8 mouse cellular contexts compared by ENCODE assay signal in the genomic region with DNA sequence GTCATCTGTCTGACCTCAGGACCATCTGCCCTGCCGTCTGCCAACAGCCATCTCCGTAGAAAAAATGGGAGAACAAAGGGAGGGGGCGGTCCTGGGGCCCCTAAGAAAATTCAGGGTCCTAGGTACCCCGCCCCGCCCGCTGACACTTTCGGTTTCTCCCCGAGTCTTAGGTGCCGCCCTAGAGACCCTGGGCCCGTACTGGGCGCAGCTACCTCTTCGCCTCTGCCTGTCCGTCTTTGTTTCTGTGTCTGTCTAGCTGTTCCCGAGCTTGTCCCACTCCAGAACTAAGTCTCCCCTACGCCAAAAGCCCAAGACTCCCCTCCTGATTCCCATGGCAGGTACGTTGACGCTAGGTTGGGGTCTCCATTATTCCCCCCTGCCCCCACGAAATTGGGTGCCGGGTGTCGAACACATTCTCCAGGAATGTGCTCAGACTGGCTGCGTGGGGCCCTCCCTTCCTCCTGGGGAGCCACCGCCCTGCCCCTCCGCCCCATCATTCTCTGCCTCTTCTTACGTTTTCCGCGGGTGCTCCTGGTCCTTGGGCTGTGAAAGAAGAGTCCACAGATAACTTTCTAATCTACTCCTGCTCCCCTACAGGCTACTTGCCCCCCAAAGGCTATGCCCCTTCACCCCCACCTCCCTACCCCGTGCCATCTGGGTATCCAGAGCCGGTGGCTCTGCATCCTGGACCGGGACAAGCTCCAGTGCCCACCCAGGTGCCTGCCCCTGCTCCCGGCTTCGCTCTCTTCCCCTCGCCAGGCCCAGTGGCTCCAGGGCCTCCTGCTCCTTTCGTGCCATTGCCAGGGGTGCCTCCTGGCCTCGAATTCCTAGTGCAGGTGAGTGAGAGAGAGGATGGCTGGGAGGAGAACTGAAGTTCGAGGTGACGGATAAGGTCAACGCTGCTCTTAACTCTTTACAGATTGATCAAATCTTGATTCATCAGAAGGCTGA. TPM values are rescaled to one million over a fixed set of nuclear protein-coding genes. Genes with fewer than 3 reads are reported as not detected.
DNase-seq lines count a peak whose midpoint lies in the region; ATAC-seq lines count a peak whose summit lies in the region.

No protein-coding gene starts in this region.

- DNase-seq in thymus, postnatal 0 days (ENCODE audit: low spot score), result peak; percentile 83
- no peak for DNase-seq in thymus, postnatal 10 days (ENCODE audit: low spot score in 2 of 2)
- DNase-seq in embryo, embryonic 11 days, result peak; percentile 10
- DNase-seq in midbrain, embryonic 11.5 days (ENCODE audit: low spot score, missing footprints), result peak; percentile 89
- DNase-seq in layer of hippocampus, adult 9-10 months (ENCODE audit: low spot score), result no peak
- DNase-seq in right cerebral cortex, adult 2 months (ENCODE audit: low spot score in 2 of 2), result no peak

- H3K4me1 ChIP-seq in heart, embryonic 13.5 days, result peaks cover 38% of the 10 kb centered on the region
- H3K4me1 ChIP-seq in limb, embryonic 12.5 days (replicated peaks), result peaks cover 28% of the 10 kb centered on the region
- H3K4me1 ChIP-seq in midbrain, embryonic 11.5 days (ENCODE audit: control insufficient read depth, insufficient read depth, low read length), result peaks cover 16% of the 10 kb centered on the region; the same call in 1 of the 2 replicates

- peak overlapping the region; percentile 97 for H3K27ac ChIP-seq in heart, embryonic 13.5 days (replicated peaks)
- peak overlapping the region; percentile 97 for H3K27ac ChIP-seq in limb, embryonic 12.5 days
- peak overlapping the region; percentile 94 for H3K27ac ChIP-seq in midbrain, embryonic 11.5 days (ENCODE audit: low read depth, low read length)

- H3K27me3 ChIP-seq in heart, embryonic 13.5 days (replicated peaks), result no peaks in the 10 kb centered on the region
- H3K27me3 ChIP-seq in limb, embryonic 12.5 days, result no peaks in the 10 kb centered on the region
- no peaks in the 10 kb centered on the region for H3K27me3 ChIP-seq in midbrain, embryonic 11.5 days (ENCODE audit: control insufficient read depth, insufficient read depth, low read length)

- H3K4me3 ChIP-seq in heart, embryonic 13.5 days, result peak overlapping the region; percentile 88
- peak overlapping the region; percentile 72 for H3K4me3 ChIP-seq in limb, embryonic 12.5 days (replicated peaks)
- peak overlapping the region; percentile 57 for H3K4me3 ChIP-seq in midbrain, embryonic 11.5 days (ENCODE audit: low read depth, low read length)

- H3K9me3 ChIP-seq in heart, embryonic 13.5 days, result no peaks in the 10 kb centered on the region
- H3K9me3 ChIP-seq in limb, embryonic 12.5 days, result no peaks in the 10 kb centered on the region
- no peaks in the 10 kb centered on the region for H3K9me3 ChIP-seq in midbrain, embryonic 11.5 days (ENCODE audit: control insufficient read depth, low read length)

- H3K36me3 ChIP-seq in heart, embryonic 13.5 days, result peaks cover 45% of the 10 kb centered on the region
- H3K36me3 ChIP-seq in limb, embryonic 12.5 days, result peaks cover 44% of the 10 kb centered on the region
- H3K36me3 ChIP-seq in midbrain, embryonic 11.5 days (ENCODE audit: control insufficient read depth, insufficient read depth, low read length), result peaks cover 2% of the 10 kb centered on the region; the same call in 1 of the 2 replicates

- peak; percentile 34 for ATAC-seq in heart, embryonic 13.5 days (ENCODE audit: extremely low read depth, insufficient number of reproducible peaks, low FRiP score, low TSS enrichment)
- peak; percentile 45 for ATAC-seq in limb, embryonic 12.5 days (ENCODE audit: insufficient number of reproducible peaks, insufficient read depth, low FRiP score, low TSS enrichment, low read depth)
- ATAC-seq in midbrain, embryonic 11.5 days (ENCODE audit: low FRiP score), result peak; percentile 64

- peak overlapping the region; percentile 94 for H3K9ac ChIP-seq in heart, embryonic 13.5 days
- peak overlapping the region; percentile 81 for H3K9ac ChIP-seq in limb, embryonic 12.5 days (replicated peaks)
- peak overlapping the region; percentile 78 for H3K9ac ChIP-seq in midbrain, embryonic 11.5 days (ENCODE audit: low read length)

- WGBS in heart, embryonic 13.5 days, result 12% methylated on average over 37 of the region's 37 CpGs
- WGBS in limb, embryonic 12.5 days, result 10% methylated on average over 37 of the region's 37 CpGs
- 14% methylated on average over 37 of the region's 37 CpGs for WGBS in midbrain, embryonic 11.5 days

- peak overlapping the region; percentile 89 for H3K4me2 ChIP-seq in heart, embryonic 13.5 days
- peak overlapping the region; percentile 90 for H3K4me2 ChIP-seq in limb, embryonic 12.5 days
- H3K4me2 ChIP-seq in midbrain, embryonic 11.5 days, result peak overlapping the region; percentile 71

RNA-seq across cellular contexts. Expression of a gene that starts 0.8 kb away (rescaled TPM):
- 68.4 and 70.4 TPM in 2 replicates for polyA plus RNA-seq in thymus, postnatal 0 days (2015; fragmentation: Nextera tagmentation; extraction: Ambion mirVana)
- 75.4 and 76.2 TPM in 2 replicates for polyA plus RNA-seq in heart, embryonic 13.5 days (2015; fragmentation: Nextera tagmentation; extraction: Ambion mirVana)
- polyA plus RNA-seq in limb, embryonic 12.5 days (2016; fragmentation: Nextera tagmentation; extraction: Ambion mirVana), result 111 and 120 TPM in 2 replicates
- 61.7 and 65.3 TPM in 2 replicates for polyA plus RNA-seq in midbrain, embryonic 11.5 days (2014; fragmentation: Nextera tagmentation; extraction: Ambion mirVana)

RNA-seq across cellular contexts. Expression of a gene that starts 8.7 kb away (rescaled TPM):
- polyA plus RNA-seq in thymus, postnatal 0 days (2015; fragmentation: Nextera tagmentation; extraction: Ambion mirVana), result 325 and 342 TPM in 2 replicates
- polyA plus RNA-seq in heart, embryonic 13.5 days (2015; fragmentation: Nextera tagmentation; extraction: Ambion mirVana), result 330 and 361 TPM in 2 replicates
- polyA plus RNA-seq in limb, embryonic 12.5 days (2016; fragmentation: Nextera tagmentation; extraction: Ambion mirVana), result 346 and 353 TPM in 2 replicates
- polyA plus RNA-seq in midbrain, embryonic 11.5 days (2014; fragmentation: Nextera tagmentation; extraction: Ambion mirVana), result 285 and 287 TPM in 2 replicates

RNA-seq across cellular contexts. Expression of a gene that starts 9.4 kb away (rescaled TPM):
- polyA plus RNA-seq in thymus, postnatal 0 days (2015; fragmentation: Nextera tagmentation; extraction: Ambion mirVana), result 1.2 and 1.9 TPM in 2 replicates
- 2.0 and 2.4 TPM in 2 replicates for polyA plus RNA-seq in heart, embryonic 13.5 days (2015; fragmentation: Nextera tagmentation; extraction: Ambion mirVana)
- 8.4 and 9.1 TPM in 2 replicates for polyA plus RNA-seq in limb, embryonic 12.5 days (2016; fragmentation: Nextera tagmentation; extraction: Ambion mirVana)
- polyA plus RNA-seq in midbrain, embryonic 11.5 days (2014; fragmentation: Nextera tagmentation; extraction: Ambion mirVana), result 9.9 and 10.3 TPM in 2 replicates

RNA-seq across cellular contexts. Expression of a gene that starts 11.5 kb away (rescaled TPM):
- polyA plus RNA-seq in thymus, postnatal 0 days (2015; fragmentation: Nextera tagmentation; extraction: Ambion mirVana), result 1.1 and 1.5 TPM in 2 replicates
- 0.38 and 0.56 TPM in 2 replicates for polyA plus RNA-seq in heart, embryonic 13.5 days (2015; fragmentation: Nextera tagmentation; extraction: Ambion mirVana)
- polyA plus RNA-seq in limb, embryonic 12.5 days (2016; fragmentation: Nextera tagmentation; extraction: Ambion mirVana), result 1.6 and 2.3 TPM in 2 replicates
- 0.44 and 0.48 TPM in 2 replicates for polyA plus RNA-seq in midbrain, embryonic 11.5 days (2014; fragmentation: Nextera tagmentation; extraction: Ambion mirVana)

RNA-seq across cellular contexts. Expression of a gene that starts 25.0 kb away (rescaled TPM):
- not detected in 2 replicates for polyA plus RNA-seq in thymus, postnatal 0 days (2015; fragmentation: Nextera tagmentation; extraction: Ambion mirVana)
- not detected in 2 replicates for polyA plus RNA-seq in heart, embryonic 13.5 days (2015; fragmentation: Nextera tagmentation; extraction: Ambion mirVana)
- 0.20 TPM in 1 of 2 replicates, not detected in the other for polyA plus RNA-seq in limb, embryonic 12.5 days (2016; fragmentation: Nextera tagmentation; extraction: Ambion mirVana)
- polyA plus RNA-seq in midbrain, embryonic 11.5 days (2014; fragmentation: Nextera tagmentation; extraction: Ambion mirVana), result 0.12 TPM in 1 of 2 replicates, not detected in the other

Comparison
In these comparisons a context has a peak if more than half of its experiments do, and no peak if none do; other contexts are left out.
1. DNase-seq: peak in thymus, postnatal 0 days (single experiment), embryo, embryonic 11 days (single experiment) and midbrain, embryonic 11.5 days (single experiment); none in thymus, postnatal 10 days (0 of 2), layer of hippocampus, adult 9-10 months (single experiment) and right cerebral cortex, adult 2 months (0 of 2).
2. Peak in every context shown above with its lines, with median percentiles within 50 percentile points of each other: ATAC-seq, H3K27ac ChIP-seq, H3K4me2 ChIP-seq, H3K4me3 ChIP-seq and H3K9ac ChIP-seq.